Mouse (Mus musculus) midbrain, embryonic 15.5 days (tissue): ENCODE data around the gene Olfr812. TPM values are rescaled to one million over a fixed set of nuclear protein-coding genes. Genes with fewer than 3 reads are reported as not detected.
"Not testable (repeated sequence)": the region's sequence is repeated elsewhere in the genome, so short reads cannot be mapped to it uniquely, and the experiment has no call there.

Experiments
- ATAC-seq: fragments of 200-750 bp; cut with Nextera tagmentation; replicated peaks from 2 replicates; pipeline ENCODE4 v1.8.0; 2017; ENCODE audit warnings: moderate TSS enrichment
- H3K27ac ChIP-seq: fragments of 300-500 bp; sonication (generic); 2 replicates; pipeline ENCODE4 v1.5.1; 2015; ENCODE audit warnings: mild to moderate bottlenecking, inconsistent platforms
- H3K27me3 ChIP-seq: fragments of 300-500 bp; sonication (generic); replicated peaks from 2 replicates; pipeline ENCODE4 v1.6.1; 2015; ENCODE audit warnings: inconsistent platforms
- H3K36me3 ChIP-seq: fragments of 300-500 bp; sonication (generic); replicated peaks from 2 replicates; pipeline ENCODE4 v1.6.1; 2015; ENCODE audit warnings: inconsistent platforms
- H3K4me1 ChIP-seq: fragments of 300-500 bp; sonication (generic); 2 replicates; pipeline ENCODE4 v1.6.1; 2015; ENCODE audit warnings: inconsistent platforms
- H3K4me2 ChIP-seq: fragments of 300-500 bp; sonication (generic); 2 replicates; pipeline ENCODE4 v1.6.1; 2015; ENCODE audit warnings: inconsistent platforms, mild to moderate bottlenecking, moderate library complexity
- H3K4me3 ChIP-seq: fragments of 300-500 bp; sonication (generic); 2 replicates; pipeline ENCODE4 v1.5.1; 2015; ENCODE audit warnings: mild to moderate bottlenecking, inconsistent platforms
- H3K9ac ChIP-seq: fragments of 300-500 bp; sonication (generic); 2 replicates; pipeline ENCODE4 v1.6.1; 2015; ENCODE audit warnings: mild to moderate bottlenecking, inconsistent platforms
- H3K9me3 ChIP-seq: fragments of 300-500 bp; sonication (generic); 2 replicates; pipeline ENCODE4 v1.6.1; 2016; ENCODE audit warnings: inconsistent platforms
- WGBS: fragments of 180-500 bp; shearing (Covaris S2); methylation state at CpG from one replicate; pipeline ENCODE4 v1.1.7; 2015; ENCODE audit warnings: mixed read lengths; 5-methylcytosine and 5-hydroxymethylcytosine counted together
- polyA plus RNA-seq: library from polyadenylated mRNA; unstranded; fragments of >200 nt; fragmentation: Nextera tagmentation; extraction: Ambion mirVana; gene quantifications from 2 replicates; pipeline ENCODE4 v1.2.1, GENCODE M21; 2015

The Olfr812 gene
- polyA plus RNA-seq: not detected in 2 replicates

GRCm38 (mm10) chr10:129845994-129846393, at the start of gene Olfr812:
Gene Olfr812, minus strand, starts transcription at chr10:129846094.
- no peak within 1 kb of the TSS for H3K4me3 ChIP-seq
- 74% methylated on average over 1 of the region's 1 CpGs for WGBS
- H3K4me2 ChIP-seq: no peak within 1 kb of the TSS
- no peak for ATAC-seq
- no peak within 1 kb of the TSS for H3K27ac ChIP-seq
- no peaks in the 10 kb centered on the region for H3K36me3 ChIP-seq
- H3K9ac ChIP-seq: no peak within 1 kb of the TSS
- no peaks in the 10 kb centered on the region for H3K9me3 ChIP-seq
- H3K27me3 ChIP-seq: no peaks in the 10 kb centered on the region
- H3K4me1 ChIP-seq: no peaks in the 10 kb centered on the region

GRCm38 (mm10) chr10:129885934-129886333, 40.0 kb upstream of the Olfr812 start:
- no peak overlapping the region for H3K27ac ChIP-seq
- ATAC-seq: no peak
- no peaks in the 10 kb centered on the region for H3K4me1 ChIP-seq
- no peak overlapping the region for H3K4me2 ChIP-seq
- no peaks in the 10 kb centered on the region for H3K27me3 ChIP-seq
- H3K4me3 ChIP-seq: no peak overlapping the region
- no peak overlapping the region for H3K9ac ChIP-seq
- no peaks in the 10 kb centered on the region for H3K9me3 ChIP-seq
- H3K36me3 ChIP-seq: no peaks in the 10 kb centered on the region
- WGBS: 95% methylated on average over 7 of the region's 7 CpGs

GRCm38 (mm10) chr10:129885496-129885895, 39.6 kb upstream of the Olfr812 start:
- not testable (repeated sequence) for H3K4me1 ChIP-seq, H3K36me3 ChIP-seq, H3K27me3 ChIP-seq, H3K9ac ChIP-seq, H3K9me3 ChIP-seq, H3K4me3 ChIP-seq, H3K27ac ChIP-seq, H3K4me2 ChIP-seq, ATAC-seq
- 88% methylated on average over 6 of the region's 6 CpGs for WGBS

- not testable (repeated sequence) for H3K4me2 ChIP-seq, ATAC-seq, H3K9me3 ChIP-seq, H3K27me3 ChIP-seq, H3K4me1 ChIP-seq, H3K9ac ChIP-seq, H3K27ac ChIP-seq, H3K36me3 ChIP-seq, H3K4me3 ChIP-seq
- WGBS: 42% methylated on average over 1 of the region's 1 CpGs
Observed at GRCm38 (mm10) chr10:129879751-129880150, 33.9 kb upstream of the Olfr812 start, which contains the start of gene Olfr814. Gene Olfr814, minus strand, starts transcription at chr10:129879851.

GRCm38 (mm10) chr10:129855067-129855466, 9.2 kb upstream of the Olfr812 start, which contains the start of gene Olfr813:
Gene Olfr813, plus strand, starts transcription at chr10:129855367.
- Histone ChIP-seq H3K4me2 (no peak within 1 kb of the TSS), H3K27ac (no peak within 1 kb of the TSS), H3K9me3 (no peaks in the 10 kb centered on the region), H3K4me1 (no peaks in the 10 kb centered on the region), H3K27me3 (no peaks in the 10 kb centered on the region), H3K36me3 (no peaks in the 10 kb centered on the region), H3K4me3 (no peak within 1 kb of the TSS), H3K9ac (no peak within 1 kb of the TSS)
- ATAC-seq: no peak

GRCm38 (mm10) chr10:129847343-129847742, 1.4 kb upstream of the Olfr812 start:
- 28% methylated on average over 1 of the region's 1 CpGs for WGBS
- no peaks in the 10 kb centered on the region for H3K9me3 ChIP-seq
- no peak overlapping the region for H3K9ac ChIP-seq
- H3K4me2 ChIP-seq: no peak overlapping the region
- H3K27me3 ChIP-seq: no peaks in the 10 kb centered on the region
- no peak overlapping the region for H3K4me3 ChIP-seq
- ATAC-seq: no peak
- no peaks in the 10 kb centered on the region for H3K4me1 ChIP-seq
- no peaks in the 10 kb centered on the region for H3K36me3 ChIP-seq
- H3K27ac ChIP-seq: no peak overlapping the region

GRCm38 (mm10) chr10:129804296-129804695, 41.6 kb downstream of the Olfr812 start, which contains the start of gene Olfr811:
Gene Olfr811, minus strand, starts transcription at chr10:129804396.
- ATAC-seq: no peak
- H3K9me3 ChIP-seq: no peaks in the 10 kb centered on the region
- no peak within 1 kb of the TSS for H3K9ac ChIP-seq
- no peak within 1 kb of the TSS for H3K4me2 ChIP-seq
- H3K36me3 ChIP-seq: no peaks in the 10 kb centered on the region
- H3K4me3 ChIP-seq: no peak within 1 kb of the TSS
- H3K27ac ChIP-seq: no peak within 1 kb of the TSS
- 86% methylated on average over 4 of the region's 4 CpGs for WGBS
- no peaks in the 10 kb centered on the region for H3K4me1 ChIP-seq
- no peaks in the 10 kb centered on the region for H3K27me3 ChIP-seq

- H3K27ac ChIP-seq: no peak within 1 kb of the TSS
- no peaks in the 10 kb centered on the region for H3K36me3 ChIP-seq
- no peaks in the 10 kb centered on the region for H3K9me3 ChIP-seq
- no peak within 1 kb of the TSS for H3K4me2 ChIP-seq
- H3K4me1 ChIP-seq: no peaks in the 10 kb centered on the region
- H3K4me3 ChIP-seq: no peak within 1 kb of the TSS
- H3K27me3 ChIP-seq: no peaks in the 10 kb centered on the region
- H3K9ac ChIP-seq: no peak within 1 kb of the TSS
- no peak for ATAC-seq
Observed at GRCm38 (mm10) chr10:129794817-129795216, 51.1 kb downstream of the Olfr812 start, which contains the start of gene Olfr810. Gene Olfr810, minus strand, starts transcription at chr10:129794917.

Other genes starting within 250 kb of the Olfr812 start
- gene Olfr796, start 233.5 kb downstream of the Olfr812 start, polyA plus RNA-seq: not detected in 2 replicates
- not detected in 2 replicates for gene Olfr798, start 218.2 kb downstream of the Olfr812 start, polyA plus RNA-seq
- not detected in 2 replicates for gene Olfr799, start 208.6 kb downstream of the Olfr812 start, polyA plus RNA-seq
- not detected in 2 replicates for gene Olfr800, start 188.4 kb downstream of the Olfr812 start, polyA plus RNA-seq
- not detected in 2 replicates for gene Olfr801, start 172.2 kb downstream of the Olfr812 start, polyA plus RNA-seq
- gene Olfr802, start 157.9 kb downstream of the Olfr812 start, polyA plus RNA-seq: 0.06 TPM in 2 replicates
- not detected in 2 replicates for gene Olfr803, start 151.8 kb downstream of the Olfr812 start, polyA plus RNA-seq
- gene Olfr804, start 142.9 kb downstream of the Olfr812 start, polyA plus RNA-seq: not detected in 2 replicates
- not detected in 2 replicates for gene Olfr805, start 116.7 kb downstream of the Olfr812 start, polyA plus RNA-seq
- gene Olfr806, start 104.2 kb downstream of the Olfr812 start, polyA plus RNA-seq: not detected in 2 replicates
- not detected in 2 replicates for gene Olfr807, start 88.3 kb downstream of the Olfr812 start, polyA plus RNA-seq
- gene Olfr808, start 80.6 kb downstream of the Olfr812 start, polyA plus RNA-seq: not detected in 2 replicates
- gene Olfr809, start 71.5 kb downstream of the Olfr812 start, polyA plus RNA-seq: not detected in 2 replicates
- gene Olfr810, start 51.2 kb downstream of the Olfr812 start, polyA plus RNA-seq: not detected in 2 replicates
- gene Olfr811, start 41.7 kb downstream of the Olfr812 start, polyA plus RNA-seq: not detected in 2 replicates
- not detected in 2 replicates for gene Olfr813, start 9.3 kb upstream of the Olfr812 start, polyA plus RNA-seq
- not detected in 2 replicates for gene Olfr814, start 33.8 kb upstream of the Olfr812 start, polyA plus RNA-seq
- gene Olfr815, start 59.8 kb upstream of the Olfr812 start, polyA plus RNA-seq: not detected in 2 replicates
- gene Olfr816, start 69.5 kb upstream of the Olfr812 start, polyA plus RNA-seq: not detected in 2 replicates
- gene Olfr818, start 103.0 kb upstream of the Olfr812 start, polyA plus RNA-seq: not detected in 2 replicates
- not detected in 2 replicates for gene Olfr819, start 121.2 kb upstream of the Olfr812 start, polyA plus RNA-seq
- gene Olfr247, start 130.0 kb upstream of the Olfr812 start, polyA plus RNA-seq: not detected in 2 replicates
- not detected in 2 replicates for gene Gm10310, start 139.0 kb upstream of the Olfr812 start, polyA plus RNA-seq
- not detected in 2 replicates for gene Olfr820, start 166.5 kb upstream of the Olfr812 start, polyA plus RNA-seq
- gene Olfr821, start 184.3 kb upstream of the Olfr812 start, polyA plus RNA-seq: not detected in 2 replicates
- gene Olfr822, start 225.1 kb upstream of the Olfr812 start, polyA plus RNA-seq: not detected in 2 replicates